ENCODE assay signal across 16 mouse cellular contexts in the genomic region with DNA sequence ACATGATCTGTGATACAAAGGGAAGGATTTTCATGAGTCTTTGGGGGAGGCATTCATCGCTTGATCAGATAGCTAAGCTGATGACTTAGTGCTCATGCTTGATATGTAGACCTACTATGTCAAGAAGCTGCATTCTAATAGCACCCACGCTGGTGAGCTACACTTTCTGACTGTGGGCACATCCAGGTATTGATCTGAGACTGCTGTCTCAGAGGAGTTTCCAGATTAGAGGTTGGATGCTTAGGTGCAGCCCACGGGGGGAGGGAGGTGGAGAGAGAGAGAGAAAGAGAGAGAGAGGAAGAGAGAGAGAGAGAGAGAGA. TPM values are rescaled to one million over a fixed set of nuclear protein-coding genes. Genes with fewer than 3 reads are reported as not detected.
DNase-seq lines count a peak whose midpoint lies in the region; ATAC-seq and TF ChIP-seq lines count a peak whose summit lies in the region.
"Had no signal": no experiment of that assay in that cellular context is flagged by ENCODE, and none has a peak within 500 bp of the region (broad histone marks: within the 10 kb centered on the region; RNA-seq: fewer than 3 reads in every experiment).

No protein-coding gene starts in this region.

- no peak overlapping the region for H3K27ac ChIP-seq in kidney, embryonic 14.5 days (ENCODE audit: low read depth, low read length)
- no peak overlapping the region for H3K27ac ChIP-seq in kidney, embryonic 15.5 days
- no peak overlapping the region for H3K27ac ChIP-seq in forebrain, embryonic 15.5 days (replicated peaks)
- no peak overlapping the region for H3K27ac ChIP-seq in hindbrain, embryonic 15.5 days (replicated peaks)
- H3K27ac ChIP-seq in midbrain, postnatal 0 days (ENCODE audit: low read depth, low read length): no peak overlapping the region
- H3K27ac ChIP-seq: heart, embryonic 13.5 days; limb, embryonic 12.5 days; liver, embryonic 15.5 days had no signal

- no peak overlapping the region for H3K9ac ChIP-seq in kidney, embryonic 14.5 days (ENCODE audit: low read depth, low read length)
- no peak overlapping the region for H3K9ac ChIP-seq in kidney, embryonic 15.5 days
- no peak overlapping the region for H3K9ac ChIP-seq in forebrain, embryonic 15.5 days (replicated peaks)
- H3K9ac ChIP-seq in hindbrain, embryonic 15.5 days: no peak overlapping the region
- no peak overlapping the region for H3K9ac ChIP-seq in midbrain, postnatal 0 days (replicated peaks; ENCODE audit: low read length, poor library complexity, severe bottlenecking)
- H3K9ac ChIP-seq: heart, embryonic 13.5 days; limb, embryonic 12.5 days; liver, embryonic 15.5 days had no signal

- H3K4me1 ChIP-seq in kidney, embryonic 14.5 days (ENCODE audit: control insufficient read depth, insufficient read depth, low read length): no peaks in the 10 kb centered on the region
- H3K4me1 ChIP-seq in kidney, embryonic 15.5 days: no peaks in the 10 kb centered on the region
- no peaks in the 10 kb centered on the region for H3K4me1 ChIP-seq in forebrain, embryonic 15.5 days
- no peaks in the 10 kb centered on the region for H3K4me1 ChIP-seq in hindbrain, embryonic 15.5 days (replicated peaks)
- no peaks in the 10 kb centered on the region for H3K4me1 ChIP-seq in midbrain, postnatal 0 days (ENCODE audit: insufficient read depth, low read length)
- H3K4me1 ChIP-seq: heart, embryonic 13.5 days; limb, embryonic 12.5 days; liver, embryonic 15.5 days had no signal

- TF ChIP-seq CTCF in midbrain, postnatal 0 days (IDR thresholded peaks at IDR 0.05): no peak

- no peak for DNase-seq in midbrain, postnatal 0 days (ENCODE audit: low spot score)
- DNase-seq in cerebellum, adult 11-12 months: no peak
- DNase-seq in T-cell, adult 2 months (ENCODE audit: low spot score): no peak

- H3K4me3 ChIP-seq in kidney, embryonic 14.5 days (ENCODE audit: low read length): no peak overlapping the region
- H3K4me3 ChIP-seq in kidney, embryonic 15.5 days (replicated peaks): no peak overlapping the region
- no peak overlapping the region for H3K4me3 ChIP-seq in forebrain, embryonic 15.5 days
- no peak overlapping the region for H3K4me3 ChIP-seq in hindbrain, embryonic 15.5 days
- H3K4me3 ChIP-seq in midbrain, postnatal 0 days (ENCODE audit: low read depth, low read length): no peak overlapping the region
- H3K4me3 ChIP-seq: heart, embryonic 13.5 days; limb, embryonic 12.5 days; liver, embryonic 15.5 days had no signal

- 31% methylated on average over 3 of the region's 3 CpGs for WGBS in kidney, embryonic 14.5 days
- 42% methylated on average over 3 of the region's 3 CpGs for WGBS in kidney, embryonic 15.5 days
- 20% methylated on average over 3 of the region's 3 CpGs for WGBS in forebrain, embryonic 15.5 days
- WGBS in hindbrain, embryonic 15.5 days: 31% methylated on average over 3 of the region's 3 CpGs
- WGBS in midbrain, postnatal 0 days: 31% methylated on average over 3 of the region's 3 CpGs

- no peaks in the 10 kb centered on the region for H3K36me3 ChIP-seq in kidney, embryonic 14.5 days (ENCODE audit: control insufficient read depth, insufficient read depth, low read length)
- no peaks in the 10 kb centered on the region for H3K36me3 ChIP-seq in kidney, embryonic 15.5 days
- no peaks in the 10 kb centered on the region for H3K36me3 ChIP-seq in forebrain, embryonic 15.5 days
- H3K36me3 ChIP-seq in hindbrain, embryonic 15.5 days: no peaks in the 10 kb centered on the region
- no peaks in the 10 kb centered on the region for H3K36me3 ChIP-seq in midbrain, postnatal 0 days (ENCODE audit: insufficient read depth, low read length)
- H3K36me3 ChIP-seq: G1E; heart, embryonic 13.5 days; limb, embryonic 12.5 days; liver, embryonic 15.5 days had no signal

- no peaks in the 10 kb centered on the region; the same call in 1 of the 2 replicates for H3K27me3 ChIP-seq in kidney, embryonic 14.5 days (ENCODE audit: control insufficient read depth, insufficient read depth, low read length)
- H3K27me3 ChIP-seq in kidney, embryonic 15.5 days: peaks cover 34% of the 10 kb centered on the region
- no peaks in the 10 kb centered on the region for H3K27me3 ChIP-seq in forebrain, embryonic 15.5 days
- H3K27me3 ChIP-seq in hindbrain, embryonic 15.5 days: peaks cover under 1% of the 10 kb centered on the region; the same call in 1 of the 2 replicates
- H3K27me3 ChIP-seq in midbrain, postnatal 0 days (ENCODE audit: insufficient read depth, low read length): no peaks in the 10 kb centered on the region

- ATAC-seq in kidney, embryonic 14.5 days (ENCODE audit: low FRiP score, low TSS enrichment): peak; percentile 32; the same call in 1 of the 2 replicates
- no peak for ATAC-seq in kidney, embryonic 15.5 days (replicated peaks; ENCODE audit: low FRiP score)
- ATAC-seq in forebrain, embryonic 15.5 days (replicated peaks): peak; percentile 58; the same call in 1 of the 2 replicates
- peak; percentile 80; the same call in 1 of the 2 replicates for ATAC-seq in hindbrain, embryonic 15.5 days (ENCODE audit: low FRiP score, low read depth)
- peak; percentile 36 for ATAC-seq in midbrain, postnatal 0 days (ENCODE audit: low FRiP score)

- no peak overlapping the region for H3K4me2 ChIP-seq in kidney, embryonic 14.5 days (replicated peaks; ENCODE audit: low read depth, low read length)
- H3K4me2 ChIP-seq in kidney, embryonic 15.5 days: no peak overlapping the region
- H3K4me2 ChIP-seq in forebrain, embryonic 15.5 days (replicated peaks): no peak overlapping the region
- no peak overlapping the region for H3K4me2 ChIP-seq in hindbrain, embryonic 15.5 days
- no peak overlapping the region for H3K4me2 ChIP-seq in midbrain, postnatal 0 days (ENCODE audit: low read depth, low read length, poor library complexity, severe bottlenecking)
- H3K4me2 ChIP-seq: heart, embryonic 13.5 days; limb, embryonic 12.5 days; liver, embryonic 15.5 days had no signal

- no peaks in the 10 kb centered on the region for H3K9me3 ChIP-seq in kidney, embryonic 14.5 days (ENCODE audit: control insufficient read depth, low read length)
- no peaks in the 10 kb centered on the region for H3K9me3 ChIP-seq in kidney, embryonic 15.5 days (replicated peaks)
- H3K9me3 ChIP-seq in forebrain, embryonic 15.5 days: no peaks in the 10 kb centered on the region
- no peaks in the 10 kb centered on the region for H3K9me3 ChIP-seq in hindbrain, embryonic 15.5 days
- no peaks in the 10 kb centered on the region for H3K9me3 ChIP-seq in midbrain, postnatal 0 days (ENCODE audit: low read length)
- H3K9me3 ChIP-seq: G1E; heart, embryonic 13.5 days; limb, embryonic 12.5 days; liver, embryonic 15.5 days had no signal

RNA-seq across cellular contexts. Expression of a gene that starts 3.1 kb away (rescaled TPM):
- polyA plus RNA-seq in kidney, embryonic 14.5 days (2014; fragmentation: Nextera tagmentation; extraction: Ambion mirVana): not detected in 2 replicates
- polyA plus RNA-seq in kidney, embryonic 15.5 days (2015; fragmentation: Nextera tagmentation; extraction: Ambion mirVana): not detected in 2 replicates
- polyA plus RNA-seq in forebrain, embryonic 15.5 days (2015; fragmentation: Nextera tagmentation; extraction: Ambion mirVana): not detected in 2 replicates
- not detected in 2 replicates for polyA plus RNA-seq in hindbrain, embryonic 15.5 days (2015; fragmentation: Nextera tagmentation; extraction: Ambion mirVana)
- total RNA-seq in midbrain, postnatal 0 days (2014; rRNA removed): not detected in 2 replicates
- not detected in 2 replicates for polyA plus RNA-seq in midbrain, postnatal 0 days (2015; fragmentation: Nextera tagmentation; extraction: Ambion mirVana)
- total RNA-seq: adrenal gland, postnatal 10 days; heart, postnatal 4 days; left cerebral cortex, adult 18-20 months had no signal
- polyA plus RNA-seq: cerebellum, adult 2 months; G1E; gonadal fat pad, adult 2 months; heart, embryonic 13.5 days; limb, embryonic 12.5 days; liver, embryonic 15.5 days had no signal

RNA-seq across cellular contexts. Expression of a gene that starts 9.0 kb away (rescaled TPM):
- not detected in 2 replicates for polyA plus RNA-seq in kidney, embryonic 14.5 days (2014; fragmentation: Nextera tagmentation; extraction: Ambion mirVana)
- polyA plus RNA-seq in kidney, embryonic 15.5 days (2015; fragmentation: Nextera tagmentation; extraction: Ambion mirVana): not detected in 2 replicates
- polyA plus RNA-seq in forebrain, embryonic 15.5 days (2015; fragmentation: Nextera tagmentation; extraction: Ambion mirVana): not detected in 2 replicates
- polyA plus RNA-seq in hindbrain, embryonic 15.5 days (2015; fragmentation: Nextera tagmentation; extraction: Ambion mirVana): 0.05 TPM in 1 of 2 replicates, not detected in the other
- total RNA-seq in midbrain, postnatal 0 days (2014; rRNA removed): not detected in 2 replicates
- polyA plus RNA-seq in midbrain, postnatal 0 days (2015; fragmentation: Nextera tagmentation; extraction: Ambion mirVana): 0.02 TPM in 1 of 2 replicates, not detected in the other
- total RNA-seq: adrenal gland, postnatal 10 days; heart, postnatal 4 days; left cerebral cortex, adult 18-20 months had no signal
- polyA plus RNA-seq: cerebellum, adult 2 months; G1E; gonadal fat pad, adult 2 months; heart, embryonic 13.5 days; limb, embryonic 12.5 days; liver, embryonic 15.5 days had no signal

RNA-seq across cellular contexts. Expression of a gene that starts 10.2 kb away (rescaled TPM):
- not detected in 2 replicates for polyA plus RNA-seq in kidney, embryonic 14.5 days (2014; fragmentation: Nextera tagmentation; extraction: Ambion mirVana)
- not detected in 2 replicates for polyA plus RNA-seq in kidney, embryonic 15.5 days (2015; fragmentation: Nextera tagmentation; extraction: Ambion mirVana)
- not detected in 2 replicates for polyA plus RNA-seq in forebrain, embryonic 15.5 days (2015; fragmentation: Nextera tagmentation; extraction: Ambion mirVana)
- polyA plus RNA-seq in hindbrain, embryonic 15.5 days (2015; fragmentation: Nextera tagmentation; extraction: Ambion mirVana): 0.17 TPM in 1 of 2 replicates, not detected in the other
- not detected in 2 replicates for total RNA-seq in midbrain, postnatal 0 days (2014; rRNA removed)
- polyA plus RNA-seq in midbrain, postnatal 0 days (2015; fragmentation: Nextera tagmentation; extraction: Ambion mirVana): not detected in 2 replicates
- total RNA-seq: G1E; heart, postnatal 4 days; left cerebral cortex, adult 18-20 months had no signal
- polyA plus RNA-seq: cerebellum, adult 2 months; G1E; heart, embryonic 13.5 days; limb, embryonic 12.5 days; liver, embryonic 15.5 days had no signal

RNA-seq across cellular contexts. Expression of a gene that starts 16.1 kb away (rescaled TPM):
- not detected in 2 replicates for polyA plus RNA-seq in kidney, embryonic 14.5 days (2014; fragmentation: Nextera tagmentation; extraction: Ambion mirVana)
- polyA plus RNA-seq in kidney, embryonic 15.5 days (2015; fragmentation: Nextera tagmentation; extraction: Ambion mirVana): not detected in 2 replicates
- not detected in 2 replicates for polyA plus RNA-seq in forebrain, embryonic 15.5 days (2015; fragmentation: Nextera tagmentation; extraction: Ambion mirVana)
- polyA plus RNA-seq in hindbrain, embryonic 15.5 days (2015; fragmentation: Nextera tagmentation; extraction: Ambion mirVana): not detected in 2 replicates
- total RNA-seq in midbrain, postnatal 0 days (2014; rRNA removed): not detected in 2 replicates
- polyA plus RNA-seq in midbrain, postnatal 0 days (2015; fragmentation: Nextera tagmentation; extraction: Ambion mirVana): not detected in 2 replicates
- total RNA-seq: adrenal gland, postnatal 10 days; G1E; heart, postnatal 4 days; left cerebral cortex, adult 18-20 months had no signal
- polyA plus RNA-seq: cerebellum, adult 2 months; G1E; gonadal fat pad, adult 2 months; heart, embryonic 13.5 days; limb, embryonic 12.5 days; liver, embryonic 15.5 days had no signal

RNA-seq across cellular contexts. Expression of a gene that starts 33.3 kb away (rescaled TPM):
- polyA plus RNA-seq in kidney, embryonic 14.5 days (2014; fragmentation: Nextera tagmentation; extraction: Ambion mirVana): not detected in 2 replicates
- polyA plus RNA-seq in kidney, embryonic 15.5 days (2015; fragmentation: Nextera tagmentation; extraction: Ambion mirVana): not detected in 2 replicates
- polyA plus RNA-seq in forebrain, embryonic 15.5 days (2015; fragmentation: Nextera tagmentation; extraction: Ambion mirVana): not detected in 2 replicates
- polyA plus RNA-seq in hindbrain, embryonic 15.5 days (2015; fragmentation: Nextera tagmentation; extraction: Ambion mirVana): not detected in 2 replicates
- total RNA-seq in midbrain, postnatal 0 days (2014; rRNA removed): not detected in 2 replicates
- not detected in 2 replicates for polyA plus RNA-seq in midbrain, postnatal 0 days (2015; fragmentation: Nextera tagmentation; extraction: Ambion mirVana)
- total RNA-seq: adrenal gland, postnatal 10 days; heart, postnatal 4 days; left cerebral cortex, adult 18-20 months had no signal
- polyA plus RNA-seq: cerebellum, adult 2 months; G1E; gonadal fat pad, adult 2 months; heart, embryonic 13.5 days; limb, embryonic 12.5 days; liver, embryonic 15.5 days had no signal
